Mouse (Mus musculus): ENCODE data around the gene Mthfsd.

DNA sequence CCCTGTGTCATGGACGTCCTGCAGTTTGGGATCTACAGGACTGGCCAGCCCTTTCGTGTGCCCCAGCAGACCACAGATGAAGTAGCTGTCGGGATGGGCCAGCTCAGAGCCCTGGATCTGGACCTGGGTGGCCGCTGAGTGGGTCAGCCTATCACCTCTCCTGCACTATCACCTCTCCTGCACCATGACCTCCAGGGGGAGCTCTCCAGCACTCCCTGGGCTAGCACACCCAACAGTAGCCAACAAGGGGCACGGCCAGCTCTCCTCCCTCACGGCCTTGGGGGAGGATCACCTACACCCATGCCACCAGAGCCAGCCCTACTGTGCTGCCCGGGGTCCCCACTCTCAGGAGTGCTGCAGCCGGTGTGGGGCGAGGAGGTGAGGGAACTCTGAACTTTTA lies 60.8 kb downstream of the Mthfsd start:
- TF ChIP-seq CTCF (IDR thresholded peaks at IDR 0.05; ENCODE audit: low read depth) (peak; percentile 38), EP300 (IDR thresholded peaks at IDR 0.05; ENCODE audit: low read depth) (no peak)

Data from liver, postnatal 0 days (tissue).